Mouse (Mus musculus) forelimb bud, embryonic 11.5 days (tissue): ENCODE results near the gene Gemin5.

Source experiments
- DNase-seq: peaks from one replicate; pipeline ENCODE4 v3.0.0-alpha.2; 2012; ENCODE audit warnings: low read depth, low spot score

Gemin5 gene

GRCm38 (mm10) chr11:58171459-58172091 lies 3.2 kb upstream of the Gemin5 start, which contains the start of gene Mrpl22:
Gene Mrpl22, plus strand, starts transcription at chr11:58171661.
- DNase-seq, result peak; percentile 99

- no peak for DNase-seq
Observed at GRCm38 (mm10) chr11:58169666-58170065, 1.3 kb upstream of the Gemin5 start.

DNA sequence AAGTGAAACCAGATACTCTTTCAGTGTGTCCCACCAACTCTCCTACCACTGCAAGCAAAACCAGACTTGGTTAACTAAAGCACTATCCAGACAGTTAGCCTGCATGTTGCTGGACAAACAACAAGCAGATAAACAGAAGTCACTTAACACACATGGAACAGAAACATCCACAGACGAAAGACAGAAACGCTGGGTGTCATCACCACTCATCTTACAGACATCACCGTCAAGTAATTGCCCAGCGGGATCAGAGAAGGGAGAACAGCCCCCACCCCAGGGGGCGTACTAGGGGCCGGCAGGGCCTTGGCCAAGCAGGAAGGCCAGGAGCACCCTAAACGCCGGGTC lies 545 bp downstream of the Gemin5 start:
- DNase-seq, result no peak

DNA sequence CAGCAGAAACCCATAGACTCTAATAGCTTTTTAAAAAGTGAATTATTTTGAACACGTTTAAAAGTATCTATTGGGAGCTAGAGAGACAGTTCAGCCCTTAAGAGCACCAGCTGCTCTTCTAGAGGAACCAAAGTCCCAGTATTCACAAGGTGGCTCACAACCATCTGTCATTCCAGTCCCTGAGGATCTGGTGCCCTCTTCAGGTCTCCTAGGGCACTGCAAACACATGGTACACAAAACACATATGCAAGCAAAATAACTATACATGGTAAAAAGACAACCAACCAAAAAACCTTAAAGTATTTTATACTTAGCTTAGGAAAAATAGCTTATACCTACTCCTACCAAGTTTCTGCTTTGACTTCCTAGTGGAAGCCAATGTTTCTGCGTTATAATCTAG lies 3.3 kb downstream of the Gemin5 start:
- no peak for DNase-seq

- DNase-seq, result no peak
Observed at GRCm38 (mm10) chr11:58156871-58157270, 11.5 kb downstream of the Gemin5 start.

GRCm38 (mm10) chr11:58155458-58155857 lies 12.9 kb downstream of the Gemin5 start:
- no peak for DNase-seq

GRCm38 (mm10) chr11:58146241-58146640 lies 22.1 kb downstream of the Gemin5 start:
- DNase-seq, result no peak

DNA sequence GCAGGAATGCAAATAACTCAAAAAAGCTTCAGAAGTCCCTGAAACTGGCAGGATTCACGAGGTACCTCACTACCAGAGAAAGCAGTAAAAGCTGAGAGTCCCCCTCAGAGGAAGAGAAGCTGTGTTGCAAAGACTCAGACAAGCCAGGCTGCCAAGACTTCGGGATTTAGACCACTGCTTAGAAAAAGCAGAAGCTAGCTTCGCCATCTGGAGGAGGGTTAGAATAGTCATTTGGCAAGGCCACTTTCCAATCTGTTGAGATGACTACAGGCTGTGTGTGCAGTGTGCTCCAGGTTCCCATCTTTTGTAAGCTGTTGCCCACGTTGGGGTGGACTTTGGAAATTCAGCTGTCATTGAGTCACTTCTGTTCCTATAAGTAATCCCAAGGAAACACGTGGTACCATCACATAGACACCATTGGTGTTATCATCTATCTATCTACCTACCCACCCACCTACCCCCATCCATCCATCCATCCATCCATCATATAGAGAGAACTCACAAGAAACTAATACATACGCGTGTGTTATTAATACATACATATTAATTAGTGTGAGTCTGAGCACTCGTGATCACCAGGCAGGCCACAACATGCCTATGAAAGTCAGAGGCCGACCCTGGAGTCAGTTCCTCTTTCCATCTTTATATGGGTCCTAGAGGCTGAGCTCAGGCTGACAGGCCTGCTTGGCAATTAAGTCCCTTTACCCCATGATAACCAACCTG lies 24.5 kb downstream of the Gemin5 start:
- DNase-seq, result no peak

- DNase-seq, result no peak
Observed at GRCm38 (mm10) chr11:58139466-58139865, 28.9 kb downstream of the Gemin5 start.

- DNase-seq, result no peak
Observed at GRCm38 (mm10) chr11:58138821-58139220, 29.5 kb downstream of the Gemin5 start.

DNA sequence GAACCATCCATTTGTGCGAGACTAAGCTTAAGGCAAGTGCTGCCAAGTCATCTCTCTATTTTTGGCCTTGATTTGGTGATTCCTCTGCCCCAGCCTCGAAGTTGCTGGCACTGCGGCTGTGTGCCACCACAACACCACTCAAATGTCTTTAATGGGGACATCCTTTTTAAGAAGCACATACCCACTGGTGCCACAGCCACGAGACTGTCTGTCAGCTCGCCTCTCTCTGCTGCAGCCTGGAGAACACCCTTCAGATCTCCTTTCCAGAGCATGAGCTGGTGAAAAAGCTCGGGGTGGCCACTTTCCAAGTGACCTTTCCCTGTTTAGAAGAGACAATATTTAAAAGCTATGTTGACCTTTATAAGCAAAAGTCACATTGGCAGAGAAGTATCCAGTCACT lies 31.7 kb downstream of the Gemin5 start:
- no peak for DNase-seq

DNA sequence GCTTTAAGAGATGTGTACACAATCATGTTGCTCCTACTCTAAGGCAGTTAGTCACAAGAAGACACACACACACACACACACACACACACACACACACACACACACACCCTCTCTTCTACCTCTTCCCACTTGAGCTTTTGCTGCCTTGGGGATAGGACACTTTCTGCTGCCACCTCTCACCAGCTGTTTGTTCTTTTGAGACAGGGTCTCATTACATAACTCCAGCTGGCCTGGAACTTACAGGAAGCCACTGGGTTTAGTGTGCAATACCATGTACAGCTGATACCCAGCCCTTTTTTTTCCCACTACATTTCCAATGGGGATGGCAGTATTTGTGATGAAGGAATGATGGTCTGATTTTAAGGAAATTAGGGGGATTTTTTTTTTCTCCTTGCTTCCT lies 33.0 kb downstream of the Gemin5 start:
- no peak for DNase-seq

DNA sequence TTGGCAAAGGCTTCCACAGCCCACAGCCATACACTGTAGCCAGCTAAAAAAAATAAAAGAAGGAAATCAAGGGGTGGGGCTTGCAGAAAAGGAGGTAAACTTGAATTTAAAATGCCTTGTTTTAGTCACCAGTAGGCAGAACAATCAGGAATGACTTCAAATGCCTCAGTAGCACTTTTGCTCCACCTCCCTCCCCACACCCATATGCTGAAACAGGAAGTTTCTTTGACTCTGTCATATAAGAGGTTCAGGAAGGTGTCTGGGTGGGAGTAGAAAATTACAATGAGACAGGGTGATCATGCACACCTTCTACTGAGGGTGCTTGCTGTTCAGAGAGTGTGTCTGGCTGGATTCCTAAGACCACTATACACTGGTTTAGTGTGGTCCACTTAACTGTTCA lies 33.5 kb downstream of the Gemin5 start:
- no peak for DNase-seq

GRCm38 (mm10) chr11:58132026-58132425 lies 36.3 kb downstream of the Gemin5 start:
- DNase-seq, result no peak

- DNase-seq, result no peak
Observed at GRCm38 (mm10) chr11:58129302-58129843, 39.0 kb downstream of the Gemin5 start.

- DNase-seq, result no peak
Observed at GRCm38 (mm10) chr11:58127544-58127943, 40.8 kb downstream of the Gemin5 start.

GRCm38 (mm10) chr11:58126397-58127160 lies 41.8 kb downstream of the Gemin5 start:
- no peak for DNase-seq

GRCm38 (mm10) chr11:58125021-58125420 lies 43.3 kb downstream of the Gemin5 start:
- no peak for DNase-seq

GRCm38 (mm10) chr11:58123711-58124110 lies 44.6 kb downstream of the Gemin5 start:
- DNase-seq, result no peak

DNA sequence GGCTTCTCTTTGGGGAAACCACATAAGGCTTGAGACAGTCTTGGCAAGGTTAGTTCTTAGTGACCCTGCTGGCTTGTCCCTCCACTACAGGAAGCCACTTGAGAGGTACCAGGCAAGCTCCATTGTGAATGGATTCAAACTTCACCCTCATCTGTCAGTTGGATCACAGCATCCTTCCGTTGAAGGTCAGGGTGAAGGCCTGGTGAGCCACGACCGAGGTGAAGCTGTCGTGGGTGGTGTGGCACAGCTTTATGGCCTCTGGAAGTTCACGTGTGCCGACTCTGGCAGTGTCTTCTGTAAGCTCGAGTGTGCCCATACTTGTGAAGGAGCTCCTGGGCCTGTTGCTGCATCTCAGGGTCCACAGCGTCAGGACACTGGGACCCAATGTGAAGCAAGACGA lies 47.0 kb downstream of the Gemin5 start:
- no peak for DNase-seq

DNA sequence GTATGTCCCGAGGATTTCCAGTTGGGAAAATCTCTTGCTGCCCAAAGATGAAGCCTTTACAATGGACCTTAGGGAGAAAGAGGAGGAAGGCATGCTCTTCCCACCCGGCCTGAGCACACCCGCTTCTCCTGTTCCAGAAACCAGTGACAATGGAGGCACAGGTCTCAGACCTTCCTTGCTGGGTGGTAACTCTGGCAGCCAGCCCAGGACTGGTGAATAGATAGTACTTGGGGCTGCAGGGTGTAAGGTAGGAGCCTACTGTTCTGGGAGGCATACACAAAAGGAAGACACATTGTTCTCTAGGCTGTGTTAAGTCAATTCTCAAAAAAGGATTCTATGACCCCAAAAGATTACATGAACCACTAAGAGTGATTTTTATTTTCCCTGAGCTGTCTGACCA lies 47.7 kb downstream of the Gemin5 start:
- DNase-seq, result no peak

- no peak for DNase-seq
Observed at GRCm38 (mm10) chr11:58117044-58117652, 51.2 kb downstream of the Gemin5 start.
